Mouse (Mus musculus) CH12.LX (cell line): ENCODE data around the gene Adnp.
"Not testable (repeated sequence)": the region's sequence is repeated elsewhere in the genome, so short reads cannot be mapped to it uniquely, and the experiment has no call there.

Experiments used
- CHD2 ChIP-seq: IDR thresholded peaks from 2 replicates; pipeline ENCODE4 v1.6.1; 2011; ENCODE audit warnings: low read length, improper control_type of control experiment
- CTCF ChIP-seq, 2 experiments: IDR thresholded peaks in 1 of 2; conservative IDR thresholded peaks in 1 of 2; 2 replicates each; pipeline ENCODE4 v1.5.1; 2011 to 2012; ENCODE audit warnings: low read depth in 2 of 2, low read length in 2 of 2, improper control_type of control experiment in 1 of 2, inconsistent platforms in 1 of 2, mild to moderate bottlenecking in 1 of 2, moderate library complexity in 1 of 2
- MAX ChIP-seq: IDR thresholded peaks from 2 replicates; pipeline ENCODE4 v1.6.1; 2011; ENCODE audit warnings: low read length, improper control_type of control experiment
- POLR2A ChIP-seq: IDR thresholded peaks from 2 replicates; pipeline ENCODE4 v1.6.1; 2011; ENCODE audit warnings: low read depth, mild to moderate bottlenecking, improper control_type of control experiment, low read length
- USF1 ChIP-seq: IDR thresholded peaks from 2 replicates; pipeline ENCODE4 v1.6.1; 2014; ENCODE audit warnings: low read depth, mild to moderate bottlenecking, inconsistent platforms, low read length, improper control_type of control experiment
- ZKSCAN1 ChIP-seq: IDR thresholded peaks from 2 replicates; pipeline ENCODE4 v1.6.1; 2012; ENCODE audit warnings: low read depth, inconsistent platforms, low read length, improper control_type of control experiment, borderline replicate concordance

DNA sequence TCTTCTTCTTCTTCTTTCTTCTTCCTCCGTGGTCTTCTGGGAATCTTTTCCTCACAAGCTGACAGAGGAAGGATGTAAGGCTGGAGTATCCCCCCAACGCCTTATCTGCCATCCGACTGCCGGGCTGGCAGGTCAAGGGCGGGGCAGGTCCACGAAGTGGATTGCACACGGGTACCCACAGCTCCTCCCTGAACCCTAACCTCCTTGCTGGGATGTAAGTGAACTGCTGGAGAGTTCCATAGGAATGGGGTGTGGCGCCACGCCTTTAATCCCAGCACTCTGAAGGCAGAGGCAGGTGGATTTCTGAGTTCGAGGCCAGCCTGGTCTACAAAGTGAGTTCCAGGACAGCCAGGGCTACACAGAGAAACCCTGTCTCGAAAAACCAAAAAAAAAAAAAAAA lies 48.9 kb downstream of the Adnp start:
- TF ChIP-seq USF1; POLR2A; MAX; ZKSCAN1; CTCF (conservative IDR thresholded peaks at IDR 0.05 in 1 of 2, IDR thresholded peaks at IDR 0.05 in 1 of 2; ENCODE audit: low read depth in 2 of 2, low read length in 2 of 2); CHD2: not testable (repeated sequence)
